Mouse (Mus musculus) kidney, postnatal 4 days (tissue): ENCODE measurements at regions not wholly inside any gene's neighbourhood (a gene's known extent, or its start where the extent isn't known, plus 50 kb on each side); places are given as distances from the start of the nearest gene placed in this dataset.

ENCODE experiments used
- DNase-seq, 2 experiments: peaks; one replicate each; pipeline ENCODE4 v3.0.0; 2021; ENCODE audit warnings: mixed read lengths in 2 of 2

GRCm38 (mm10) chr15:60630756-60631402 is 222.7 kb downstream of the Fam84b start:
- DNase-seq, result no peak

GRCm38 (mm10) chr15:60618801-60619200 is 234.8 kb downstream of the Fam84b start:
- DNase-seq, result no peak

- DNase-seq, result no peak
Observed at GRCm38 (mm10) chr15:60617371-60617770, 236.2 kb downstream of the Fam84b start.

- DNase-seq, result no peak
Observed at GRCm38 (mm10) chr15:60601885-60602284, 251.7 kb downstream of the Fam84b start.

- no peak for DNase-seq
Observed at GRCm38 (mm10) chr15:60577084-60577483, 276.5 kb downstream of the Fam84b start.

- DNase-seq, result no peak
Observed at GRCm38 (mm10) chr15:60566267-60566666, 287.3 kb downstream of the Fam84b start.

GRCm38 (mm10) chr15:60565017-60565416 is 288.6 kb downstream of the Fam84b start:
- no peak for DNase-seq

GRCm38 (mm10) chr15:60560641-60561040 is 292.9 kb downstream of the Fam84b start:
- DNase-seq, result no peak

- no peak for DNase-seq
Observed at GRCm38 (mm10) chr15:60555691-60556090, 297.9 kb downstream of the Fam84b start.

GRCm38 (mm10) chr15:60554587-60554986 is 299.0 kb downstream of the Fam84b start:
- DNase-seq, result no peak

GRCm38 (mm10) chr15:60548045-60548444 is 305.5 kb downstream of the Fam84b start:
- no peak for DNase-seq

- no peak for DNase-seq
Observed at GRCm38 (mm10) chr15:60537191-60537590, 316.4 kb downstream of the Fam84b start.

- DNase-seq, result no peak
Observed at GRCm38 (mm10) chr15:60534701-60535100, 318.9 kb downstream of the Fam84b start.

GRCm38 (mm10) chr15:60516810-60517209 is 336.8 kb downstream of the Fam84b start:
- no peak for DNase-seq

- no peak for DNase-seq
Observed at GRCm38 (mm10) chr15:60476755-60477310, 376.7 kb downstream of the Fam84b start.

- no peak for DNase-seq
Observed at GRCm38 (mm10) chr15:60475086-60475485, 378.5 kb downstream of the Fam84b start.

GRCm38 (mm10) chr15:60431916-60432315 is 415.5 kb upstream of the 4933412E24Rik start:
- no peak for DNase-seq

GRCm38 (mm10) chr15:60419081-60419480 is 402.7 kb upstream of the 4933412E24Rik start:
- no peak for DNase-seq

GRCm38 (mm10) chr15:60392267-60392666 is 375.9 kb upstream of the 4933412E24Rik start:
- DNase-seq, result no peak

- DNase-seq, result no peak
Observed at GRCm38 (mm10) chr15:60390336-60390735, 373.9 kb upstream of the 4933412E24Rik start.

GRCm38 (mm10) chr15:60387962-60388361 is 371.5 kb upstream of the 4933412E24Rik start:
- no peak for DNase-seq
